Mouse (Mus musculus): ENCODE measurements around the gene Olfr437. TPM values are rescaled to one million over a fixed set of nuclear protein-coding genes. Genes with fewer than 3 reads are reported as not detected.
"Not testable (repeated sequence)": the region's sequence is repeated elsewhere in the genome, so short reads cannot be mapped to it uniquely, and the experiment has no call there.

Gene Olfr437
- not detected in 2 replicates for polyA plus RNA-seq (2015; fragmentation: Nextera tagmentation; extraction: Ambion mirVana)

DNA sequence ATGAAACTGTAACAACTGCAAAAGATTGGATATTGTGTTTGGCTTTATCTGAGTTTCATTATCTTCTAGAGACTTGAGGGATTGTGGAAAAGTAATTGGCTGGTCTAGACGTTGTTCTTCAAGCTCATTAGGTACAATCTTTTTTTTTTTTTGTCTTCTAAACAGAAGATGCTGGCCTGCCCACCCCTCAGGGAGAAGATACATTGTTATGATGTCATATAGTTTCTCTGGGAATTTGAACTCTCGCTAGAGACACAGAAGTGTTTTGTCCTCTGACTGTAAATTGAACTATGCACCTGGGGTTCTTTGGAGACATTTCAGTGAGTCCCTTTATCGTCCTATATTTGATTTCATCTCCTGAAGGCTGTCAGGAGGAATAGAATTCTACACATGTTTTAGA is at the start of gene Olfr437:
Gene Olfr437, plus strand, starts transcription at position 301 of the 400 bp plus-strand sequence.
- H3K27ac ChIP-seq = no peak within 1 kb of the TSS
- DNase-seq (no peak), ATAC-seq (ENCODE audit: low read depth) (no peak)
- no peaks in the 10 kb centered on the region for H3K9me3 ChIP-seq (replicated peaks)
- H3K27me3 ChIP-seq = no peaks in the 10 kb centered on the region
- H3K4me1 ChIP-seq (replicated peaks) = no peaks in the 10 kb centered on the region
- H3K36me3 ChIP-seq = no peaks in the 10 kb centered on the region
- H3K4me3 ChIP-seq (replicated peaks) = no peak within 1 kb of the TSS
- WGBS (ENCODE audit: insufficient replicate concordance) = 45% methylated on average over 3 of the region's 3 CpGs
- H3K9ac ChIP-seq = no peak within 1 kb of the TSS
- H3K4me2 ChIP-seq = no peak within 1 kb of the TSS

- H3K4me2 ChIP-seq; DNase-seq; H3K9ac ChIP-seq; H3K4me1 ChIP-seq (replicated peaks); H3K4me3 ChIP-seq (replicated peaks); H3K36me3 ChIP-seq; H3K27me3 ChIP-seq; H3K9me3 ChIP-seq (replicated peaks); ATAC-seq (ENCODE audit: low read depth); H3K27ac ChIP-seq: not testable (repeated sequence)
- WGBS (ENCODE audit: insufficient replicate concordance) = 54% methylated on average over 2 of the region's 2 CpGs
Measured at GRCm38 (mm10) chr6:43146267-43146666, 16.8 kb upstream of the Olfr437 start, which contains the start of gene Olfr237-ps1. TSS of gene Olfr237-ps1 (plus strand) at chr6:43146567.

- DNase-seq (no peak), ATAC-seq (ENCODE audit: low read depth) (no peak)
- 37% methylated on average over 1 of the region's 1 CpGs for WGBS (ENCODE audit: insufficient replicate concordance)
- H3K27me3 ChIP-seq = no peaks in the 10 kb centered on the region
- no peaks in the 10 kb centered on the region for H3K9me3 ChIP-seq (replicated peaks)
- no peak overlapping the region for H3K9ac ChIP-seq
- H3K36me3 ChIP-seq = no peaks in the 10 kb centered on the region
- no peak overlapping the region for H3K4me3 ChIP-seq (replicated peaks)
- no peaks in the 10 kb centered on the region for H3K4me1 ChIP-seq (replicated peaks)
- H3K27ac ChIP-seq = no peak overlapping the region
- H3K4me2 ChIP-seq = no peak overlapping the region
Measured at GRCm38 (mm10) chr6:43159502-43159901, 3.6 kb upstream of the Olfr437 start.

DNA sequence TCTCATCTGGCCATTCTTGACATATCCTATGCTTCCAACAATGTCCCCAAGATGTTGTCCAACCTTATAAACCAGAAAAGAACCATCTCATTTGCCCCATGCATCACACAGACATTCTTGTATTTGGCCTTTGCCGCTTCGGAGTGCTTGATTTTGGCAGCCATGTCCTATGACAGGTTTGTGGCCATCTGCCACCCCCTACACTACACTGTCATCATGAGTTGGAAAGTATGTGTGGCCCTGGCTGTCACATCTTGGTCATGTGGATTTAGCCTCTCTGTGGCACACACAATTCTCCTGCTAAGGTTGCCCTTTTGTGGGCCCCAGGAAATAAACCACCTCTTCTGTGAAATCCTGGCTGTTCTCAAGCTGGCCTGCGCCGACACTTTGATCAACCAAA is 4.2 kb downstream of the Olfr437 start:
- Histone ChIP-seq H3K9ac (no peak overlapping the region), H3K36me3 (no peaks in the 10 kb centered on the region), H3K4me2 (no peak overlapping the region), H3K27ac (no peak overlapping the region), H3K4me3 (replicated peaks) (no peak overlapping the region), H3K9me3 (replicated peaks) (no peaks in the 10 kb centered on the region), H3K27me3 (no peaks in the 10 kb centered on the region), H3K4me1 (replicated peaks) (no peaks in the 10 kb centered on the region)
- DNase-seq = no peak
- WGBS (ENCODE audit: insufficient replicate concordance) = 82% methylated on average over 4 of the region's 4 CpGs
- ATAC-seq (ENCODE audit: low read depth) = no peak

DNA sequence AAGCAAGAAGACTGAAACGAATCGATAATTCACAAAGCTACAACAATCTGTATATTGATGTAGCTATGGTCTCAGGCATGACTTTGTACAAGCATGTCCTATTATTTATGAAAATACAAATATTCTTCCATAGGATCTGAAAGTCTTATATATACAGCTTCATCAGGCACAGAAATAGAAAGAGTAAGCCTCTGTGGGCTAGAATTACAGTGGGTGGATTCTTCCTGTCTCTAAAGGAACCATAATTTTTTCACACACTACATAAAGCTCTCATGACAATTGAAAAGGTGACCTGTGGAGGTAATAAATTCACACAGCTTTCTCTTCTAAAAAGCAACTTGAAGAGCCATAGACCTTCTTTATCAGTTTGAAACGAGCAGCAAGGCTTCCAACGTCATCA is 8.8 kb downstream of the Olfr437 start, which contains the start of gene Olfr13:
Gene Olfr13, plus strand, starts transcription at position 301 of the 400 bp plus-strand sequence.
- Histone ChIP-seq H3K4me3 (replicated peaks) (no peak within 1 kb of the TSS), H3K4me2 (no peak within 1 kb of the TSS), H3K27ac (no peak within 1 kb of the TSS), H3K27me3 (no peaks in the 10 kb centered on the region), H3K36me3 (no peaks in the 10 kb centered on the region), H3K4me1 (replicated peaks) (no peaks in the 10 kb centered on the region), H3K9me3 (replicated peaks) (no peaks in the 10 kb centered on the region), H3K9ac (no peak within 1 kb of the TSS)
- no peak for ATAC-seq (ENCODE audit: low read depth)
- WGBS (ENCODE audit: insufficient replicate concordance) = 59% methylated on average over 4 of the region's 4 CpGs
- no peak for DNase-seq

DNA sequence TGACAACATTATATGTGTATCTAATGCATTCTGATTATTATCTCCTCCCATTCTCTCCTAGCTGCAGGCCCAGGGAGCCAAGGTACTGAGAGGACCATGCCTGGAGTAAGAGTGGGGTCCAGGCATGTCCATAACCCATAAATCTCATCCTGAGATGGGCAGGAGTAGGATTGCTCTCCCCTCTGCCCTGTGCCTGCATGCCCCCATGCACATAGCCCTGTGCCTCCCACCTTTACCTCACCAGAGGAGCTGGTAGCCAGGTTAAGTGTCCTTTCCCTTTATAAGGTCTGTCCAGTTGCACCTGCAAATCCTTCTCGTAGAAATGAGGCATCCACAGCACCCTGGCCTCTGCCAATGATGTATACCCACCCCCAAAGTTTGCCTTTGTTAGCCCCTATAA is 15.0 kb downstream of the Olfr437 start:
- WGBS (ENCODE audit: insufficient replicate concordance) = 28% methylated on average over 1 of the region's 1 CpGs
- Histone ChIP-seq H3K4me2 (no peak overlapping the region), H3K9ac (no peak overlapping the region), H3K27ac (no peak overlapping the region), H3K9me3 (replicated peaks) (no peaks in the 10 kb centered on the region), H3K4me1 (replicated peaks) (no peaks in the 10 kb centered on the region), H3K4me3 (replicated peaks) (no peak overlapping the region), H3K27me3 (no peaks in the 10 kb centered on the region), H3K36me3 (no peaks in the 10 kb centered on the region)
- ATAC-seq (ENCODE audit: low read depth) = no peak
- DNase-seq = no peak

DNA sequence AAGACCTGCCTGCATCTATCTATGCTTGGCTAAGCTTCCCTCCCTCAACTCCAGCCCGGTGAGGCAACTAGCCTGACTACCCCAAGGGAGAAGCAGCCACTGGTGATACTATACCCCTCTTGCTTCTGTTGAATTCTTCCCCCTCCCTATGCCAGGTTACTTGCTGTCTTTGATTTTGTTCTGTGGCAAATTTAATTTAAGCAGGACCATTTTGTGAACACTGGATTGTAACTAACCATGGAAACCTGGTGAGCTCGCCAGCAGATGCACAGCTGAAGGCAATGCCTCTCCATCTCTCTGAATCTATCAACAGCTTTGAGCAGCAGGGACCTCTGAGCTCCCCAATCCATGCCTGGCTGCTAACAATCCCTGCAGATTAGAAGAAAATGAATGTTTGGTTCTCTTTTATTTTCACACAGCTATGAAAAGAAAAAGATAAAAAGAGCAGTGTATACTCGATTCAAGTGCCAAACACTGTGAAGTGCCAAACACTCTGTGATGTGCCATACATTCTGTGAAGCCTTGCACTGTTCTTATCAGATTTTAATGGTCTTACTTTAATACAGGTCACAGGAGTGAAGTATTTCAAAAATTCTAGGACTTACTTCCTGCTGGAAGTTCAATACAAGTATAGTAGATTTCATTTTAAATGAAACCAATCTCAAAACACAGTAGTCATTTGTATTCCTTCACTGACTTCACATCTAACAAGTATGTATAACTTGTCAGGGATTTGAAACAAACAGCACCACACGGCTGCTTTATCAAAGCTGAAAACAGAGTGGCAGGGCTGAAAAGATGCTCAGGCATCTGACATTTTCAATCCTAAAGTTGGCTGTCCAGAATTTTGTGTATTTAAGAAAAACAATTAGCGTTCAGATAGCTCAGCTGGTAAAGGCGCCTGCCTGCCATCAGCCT is 15.8 kb downstream of the Olfr437 start:
- no peak overlapping the region for H3K4me2 ChIP-seq
- no peaks in the 10 kb centered on the region for H3K27me3 ChIP-seq
- no peak overlapping the region for H3K4me3 ChIP-seq (replicated peaks)
- H3K9ac ChIP-seq = no peak overlapping the region
- ATAC-seq (ENCODE audit: low read depth) (no peak), DNase-seq (no peak)
- no peak overlapping the region for H3K27ac ChIP-seq
- no peaks in the 10 kb centered on the region for H3K36me3 ChIP-seq
- 50% methylated on average over 6 of the region's 6 CpGs for whole genome bisulfite sequencing (ENCODE audit: insufficient replicate concordance)
- no peaks in the 10 kb centered on the region for H3K4me1 ChIP-seq (replicated peaks)
- H3K9me3 ChIP-seq (replicated peaks) = no peaks in the 10 kb centered on the region

DNA sequence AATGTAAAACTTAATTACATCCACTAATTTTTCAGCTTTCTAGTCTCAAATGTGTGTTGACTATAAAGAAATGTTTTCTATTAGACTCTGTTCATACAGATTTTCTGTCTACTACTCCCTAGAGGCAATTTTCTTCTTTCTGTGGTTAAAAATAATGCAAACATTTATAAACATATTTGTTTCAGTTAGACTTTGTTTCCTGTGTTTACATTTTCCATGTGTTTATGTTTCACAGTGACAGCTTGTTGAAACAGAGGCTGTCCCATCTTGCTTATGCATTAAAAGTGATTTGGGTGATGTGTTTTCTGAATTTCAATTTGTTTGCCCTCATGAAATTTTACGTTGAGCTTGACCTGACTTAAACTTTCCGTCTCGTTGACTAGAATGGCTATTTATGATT is 27.9 kb downstream of the Olfr437 start:
- DNase-seq (no peak), ATAC-seq (ENCODE audit: low read depth) (no peak)
- Histone ChIP-seq H3K4me2 (no peak overlapping the region), H3K36me3 (no peaks in the 10 kb centered on the region), H3K4me3 (replicated peaks) (no peak overlapping the region), H3K4me1 (replicated peaks) (no peaks in the 10 kb centered on the region), H3K27ac (no peak overlapping the region), H3K9me3 (replicated peaks) (no peaks in the 10 kb centered on the region), H3K27me3 (no peaks in the 10 kb centered on the region), H3K9ac (no peak overlapping the region)
- 59% methylated on average over 3 of the region's 3 CpGs for WGBS (ENCODE audit: insufficient replicate concordance)

- Histone ChIP-seq H3K36me3 (no peaks in the 10 kb centered on the region), H3K4me3 (replicated peaks) (no peak within 1 kb of the TSS), H3K9me3 (replicated peaks) (no peaks in the 10 kb centered on the region), H3K4me2 (no peak within 1 kb of the TSS), H3K27me3 (no peaks in the 10 kb centered on the region), H3K4me1 (replicated peaks) (no peaks in the 10 kb centered on the region), H3K27ac (no peak within 1 kb of the TSS), H3K9ac (no peak within 1 kb of the TSS)
- ATAC-seq (ENCODE audit: low read depth) = no peak
- DNase-seq = no peak
Measured at GRCm38 (mm10) chr6:43196781-43197180, 33.7 kb downstream of the Olfr437 start, which contains the start of gene Olfr435. TSS of gene Olfr435 (plus strand) at chr6:43197146.

DNA sequence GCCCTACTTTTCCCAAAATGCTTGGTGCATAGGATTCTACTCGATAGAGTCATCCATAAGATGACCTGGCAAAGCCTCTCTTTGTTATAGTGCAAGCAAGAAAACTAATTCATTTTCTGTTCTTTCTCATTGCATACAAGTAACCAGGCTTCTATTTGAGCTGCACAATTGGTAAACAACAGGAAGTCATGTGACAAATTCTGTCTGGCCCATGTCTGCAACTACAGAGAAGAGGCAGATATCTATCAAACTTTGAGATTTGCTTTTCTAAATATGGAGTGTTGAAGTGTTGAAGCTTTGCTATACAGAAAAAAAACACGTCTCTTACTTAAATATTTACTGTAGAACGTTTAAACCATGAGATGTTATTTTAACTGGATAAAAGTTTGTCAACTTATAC is 35.0 kb downstream of the Olfr437 start:
- Histone ChIP-seq H3K4me2 (no peak overlapping the region), H3K36me3 (no peaks in the 10 kb centered on the region), H3K4me1 (replicated peaks) (no peaks in the 10 kb centered on the region), H3K9ac (no peak overlapping the region), H3K4me3 (replicated peaks) (no peak overlapping the region), H3K27me3 (no peaks in the 10 kb centered on the region), H3K9me3 (replicated peaks) (no peaks in the 10 kb centered on the region), H3K27ac (no peak overlapping the region)
- DNase-seq (no peak), ATAC-seq (ENCODE audit: low read depth) (no peak)
- WGBS (ENCODE audit: insufficient replicate concordance) = 45% methylated on average over 3 of the region's 3 CpGs

DNA sequence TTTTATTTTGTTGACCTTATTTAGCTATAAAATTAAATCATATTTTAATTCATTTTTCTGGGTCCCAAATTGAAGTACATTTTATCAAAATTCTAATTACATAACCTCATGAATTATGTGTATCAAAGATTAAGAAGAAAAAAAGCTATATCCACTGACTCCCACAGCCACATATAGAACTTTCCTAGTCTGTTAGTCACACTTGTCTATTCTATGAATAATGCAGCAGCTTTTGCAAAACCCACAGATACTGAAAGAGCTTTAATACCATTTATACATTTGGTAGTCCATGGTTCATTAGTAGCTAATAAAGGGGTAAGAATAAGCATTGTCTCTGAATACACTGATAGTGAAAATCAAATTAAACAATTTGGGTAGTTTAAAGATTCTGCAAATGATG is 39.7 kb downstream of the Olfr437 start:
- H3K36me3 ChIP-seq = no peaks in the 10 kb centered on the region
- no peaks in the 10 kb centered on the region for H3K27me3 ChIP-seq
- no peak overlapping the region for H3K27ac ChIP-seq
- no peaks in the 10 kb centered on the region for H3K4me1 ChIP-seq (replicated peaks)
- no peak overlapping the region for H3K4me3 ChIP-seq (replicated peaks)
- no peak overlapping the region for H3K4me2 ChIP-seq
- DNase-seq = no peak
- no peak for ATAC-seq (ENCODE audit: low read depth)
- no peaks in the 10 kb centered on the region for H3K9me3 ChIP-seq (replicated peaks)
- no peak overlapping the region for H3K9ac ChIP-seq

DNA sequence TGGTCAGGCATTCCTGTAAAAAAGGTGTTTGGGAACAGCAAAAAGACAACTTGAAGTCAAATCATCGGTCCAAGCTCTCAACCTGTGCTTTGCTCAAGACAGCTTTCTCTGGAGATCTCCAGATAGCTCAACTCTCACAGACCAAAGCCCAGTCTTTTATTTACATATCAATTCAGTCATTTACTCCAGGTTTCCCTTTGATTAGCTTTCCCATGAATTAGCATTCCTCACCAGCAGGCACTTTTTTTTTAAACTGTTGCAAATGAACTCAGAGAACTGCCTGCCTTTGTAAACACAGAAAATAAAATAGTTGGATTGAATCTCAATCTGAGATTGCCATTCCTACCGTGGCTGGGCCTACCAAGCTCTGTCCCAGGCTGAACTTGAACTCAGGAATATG is 42.3 kb downstream of the Olfr437 start:
- Histone ChIP-seq H3K4me1 (replicated peaks) (no peaks in the 10 kb centered on the region), H3K9me3 (replicated peaks) (no peaks in the 10 kb centered on the region), H3K4me2 (no peak overlapping the region), H3K4me3 (replicated peaks) (no peak overlapping the region), H3K9ac (no peak overlapping the region), H3K36me3 (no peaks in the 10 kb centered on the region), H3K27ac (no peak overlapping the region), H3K27me3 (no peaks in the 10 kb centered on the region)
- ATAC-seq (ENCODE audit: low read depth) (no peak), DNase-seq (no peak)
- WGBS (ENCODE audit: insufficient replicate concordance) = 45% methylated on average over 2 of the region's 2 CpGs

All from liver, embryonic 13.5 days (tissue).